Mouse (Mus musculus) cortical plate, adult 2 months (tissue): ENCODE measurements around the gene Gm11733. TPM values are rescaled to one million over a fixed set of nuclear protein-coding genes. Genes with fewer than 3 reads are reported as not detected.

Experiments
- H3K27ac ChIP-seq: fragments of 200-500 bp; 2 replicates; pipeline ENCODE4 v1.5.1; 2012; ENCODE audit warnings: low read length, control low read depth, inconsistent platforms; ENCODE audit not compliant: insufficient read depth
- H3K4me1 ChIP-seq: fragments of 200-500 bp; 2 replicates; pipeline ENCODE4 v1.6.1; 2011; ENCODE audit warnings: low read length; ENCODE audit not compliant: control insufficient read depth, insufficient read depth
- H3K4me3 ChIP-seq: fragments of 200-500 bp; 2 replicates; pipeline ENCODE4 v1.5.1; 2011; ENCODE audit warnings: mild to moderate bottlenecking, low read length, control low read depth; ENCODE audit not compliant: insufficient read depth
- CTCF ChIP-seq: fragments of 200-500 bp; IDR thresholded peaks from 2 replicates; pipeline ENCODE4 v1.5.1; 2011; ENCODE audit warnings: mild to moderate bottlenecking, control low read depth, low read length; ENCODE audit not compliant: insufficient read depth; ENCODE audit errors: extremely low read depth
- POLR2A ChIP-seq: fragments of 200-500 bp; IDR thresholded peaks from 2 replicates; pipeline ENCODE4 v1.6.1; 2011; ENCODE audit warnings: mild to moderate bottlenecking, low read length, control low read depth; ENCODE audit not compliant: insufficient read depth; ENCODE audit errors: extremely low read depth
- polyA plus RNA-seq: library from polyadenylated mRNA; depleted of rRNA; stranded (reverse); fragments of >200 nt; gene quantifications from 2 replicates; pipeline ENCODE4 v1.2.3, GENCODE M21; 2012

The Gm11733 gene
- polyA plus RNA-seq, 1 experiment, result 0.15 TPM

DNA sequence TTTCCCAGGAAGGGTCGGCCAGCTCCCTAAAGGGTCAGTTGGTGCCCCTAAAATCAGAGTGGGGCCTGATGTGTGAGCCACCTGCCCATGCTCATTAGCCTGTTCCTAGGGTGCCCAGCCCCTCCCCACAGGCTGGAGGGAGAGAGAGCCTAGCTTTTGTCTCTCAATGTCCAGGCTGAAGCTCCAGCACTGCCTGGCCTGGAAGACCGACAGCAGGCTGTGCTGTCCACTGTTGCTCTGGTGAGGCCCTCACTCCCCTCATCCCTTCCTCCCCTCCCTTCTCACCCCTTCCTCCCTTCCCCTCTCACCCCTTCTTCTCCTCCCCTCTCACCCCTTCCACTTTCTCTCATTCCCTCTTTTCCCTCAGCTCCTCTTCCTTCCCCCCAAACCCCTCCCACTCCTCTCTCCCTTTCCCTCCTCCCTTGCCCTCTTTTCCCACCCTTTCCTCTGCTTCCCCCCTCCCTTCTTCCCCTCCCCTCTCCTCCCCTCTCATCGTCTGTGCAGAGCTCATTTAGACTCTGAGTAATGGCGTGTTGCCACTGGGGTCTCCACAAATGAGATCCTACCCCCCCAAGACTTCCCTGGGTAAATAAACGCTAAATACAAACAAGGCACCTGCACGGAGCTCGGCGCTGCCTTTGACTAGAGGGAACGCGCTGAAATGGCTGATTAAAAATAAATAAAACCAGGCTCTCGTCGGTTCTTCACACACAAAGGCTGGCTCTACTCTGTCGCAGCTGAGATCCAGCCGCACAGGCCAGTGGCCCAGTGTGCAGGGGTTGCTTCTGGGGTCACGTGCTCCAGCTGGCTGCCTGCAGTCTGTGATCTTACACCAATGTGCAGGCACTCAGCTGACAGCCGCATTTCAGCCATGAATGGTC is 13.3 kb downstream of the Gm11733 start:
- Histone ChIP-seq H3K4me3 (no peak overlapping the region), H3K27ac (no peak overlapping the region), H3K4me1 (no peaks in the 10 kb centered on the region)
- TF ChIP-seq CTCF, result no peak
- TF ChIP-seq POLR2A, result no peak

- Histone ChIP-seq H3K27ac (no peak overlapping the region), H3K4me3 (no peak overlapping the region), H3K4me1 (no peaks in the 10 kb centered on the region)
- no peak for TF ChIP-seq POLR2A
- no peak for TF ChIP-seq CTCF
Observed at GRCm38 (mm10) chr11:117498137-117498511, 14.0 kb downstream of the Gm11733 start.

DNA sequence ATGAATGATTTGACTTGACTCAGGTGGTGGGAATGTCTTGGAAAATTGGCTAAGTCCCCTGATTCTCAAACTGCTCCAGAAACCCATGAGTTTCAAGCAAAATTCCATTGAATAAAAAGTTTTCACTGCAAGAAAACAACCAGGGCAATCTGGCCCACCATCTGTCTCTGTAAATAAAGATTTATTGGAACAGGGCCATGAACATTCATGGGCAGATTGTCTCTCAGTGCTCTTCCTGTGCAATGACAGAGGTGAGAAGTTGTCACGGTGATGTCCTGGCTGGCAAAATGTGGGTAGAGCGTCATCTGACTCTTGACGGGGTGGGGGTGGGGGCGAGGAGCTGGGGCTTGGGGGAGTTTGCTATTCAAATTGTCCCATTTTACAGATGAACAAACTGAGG is 24.8 kb downstream of the Gm11733 start:
- no peak overlapping the region for H3K4me3 ChIP-seq
- H3K4me1 ChIP-seq, result no peaks in the 10 kb centered on the region
- H3K27ac ChIP-seq, result no peak overlapping the region
- no peak for TF ChIP-seq CTCF
- TF ChIP-seq POLR2A, result no peak

DNA sequence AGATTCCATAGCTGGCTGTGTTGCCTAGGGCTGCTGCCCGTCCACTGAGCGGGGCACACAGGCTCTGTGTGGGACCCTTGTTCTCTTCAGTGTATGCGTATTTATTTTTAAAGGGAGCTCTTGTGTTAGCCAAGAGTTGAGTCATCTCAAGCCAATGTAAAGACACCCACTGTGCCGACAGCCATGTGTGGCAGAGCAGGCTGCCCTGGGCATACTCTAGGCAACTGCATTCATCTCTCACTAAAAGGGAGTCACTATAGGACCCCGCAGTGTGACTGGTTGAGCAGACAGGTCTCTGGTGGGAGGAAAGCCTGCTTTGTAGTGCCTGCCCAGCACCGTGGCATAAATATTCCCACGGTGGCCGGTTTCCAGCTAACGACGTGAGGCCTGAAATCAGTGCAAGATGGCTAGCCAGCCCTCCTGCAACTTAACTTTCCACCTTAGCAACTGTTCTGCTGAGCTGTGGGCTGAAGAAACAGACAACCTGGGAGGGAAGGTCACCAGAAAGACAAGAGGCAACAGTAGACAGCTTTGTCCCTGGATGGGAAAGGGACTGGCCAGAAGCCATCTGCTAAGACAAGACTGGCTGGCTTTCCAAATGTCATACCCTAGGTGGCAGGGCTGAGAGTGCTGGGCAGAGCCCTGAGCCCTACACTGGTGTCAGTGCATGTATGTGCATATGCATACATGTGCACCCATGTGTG is 31.7 kb downstream of the Gm11733 start:
- Histone ChIP-seq H3K4me1 (no peaks in the 10 kb centered on the region; the same call in 1 of the 2 replicates), H3K27ac (no peak overlapping the region), H3K4me3 (no peak overlapping the region)
- TF ChIP-seq CTCF (no peak), POLR2A (no peak)

- Histone ChIP-seq H3K4me3 (no peak overlapping the region), H3K4me1 (no peaks in the 10 kb centered on the region; the same call in 1 of the 2 replicates), H3K27ac (no peak overlapping the region)
- no peak for TF ChIP-seq POLR2A
- no peak for TF ChIP-seq CTCF
Observed at GRCm38 (mm10) chr11:117516422-117516796, 32.2 kb downstream of the Gm11733 start.

DNA sequence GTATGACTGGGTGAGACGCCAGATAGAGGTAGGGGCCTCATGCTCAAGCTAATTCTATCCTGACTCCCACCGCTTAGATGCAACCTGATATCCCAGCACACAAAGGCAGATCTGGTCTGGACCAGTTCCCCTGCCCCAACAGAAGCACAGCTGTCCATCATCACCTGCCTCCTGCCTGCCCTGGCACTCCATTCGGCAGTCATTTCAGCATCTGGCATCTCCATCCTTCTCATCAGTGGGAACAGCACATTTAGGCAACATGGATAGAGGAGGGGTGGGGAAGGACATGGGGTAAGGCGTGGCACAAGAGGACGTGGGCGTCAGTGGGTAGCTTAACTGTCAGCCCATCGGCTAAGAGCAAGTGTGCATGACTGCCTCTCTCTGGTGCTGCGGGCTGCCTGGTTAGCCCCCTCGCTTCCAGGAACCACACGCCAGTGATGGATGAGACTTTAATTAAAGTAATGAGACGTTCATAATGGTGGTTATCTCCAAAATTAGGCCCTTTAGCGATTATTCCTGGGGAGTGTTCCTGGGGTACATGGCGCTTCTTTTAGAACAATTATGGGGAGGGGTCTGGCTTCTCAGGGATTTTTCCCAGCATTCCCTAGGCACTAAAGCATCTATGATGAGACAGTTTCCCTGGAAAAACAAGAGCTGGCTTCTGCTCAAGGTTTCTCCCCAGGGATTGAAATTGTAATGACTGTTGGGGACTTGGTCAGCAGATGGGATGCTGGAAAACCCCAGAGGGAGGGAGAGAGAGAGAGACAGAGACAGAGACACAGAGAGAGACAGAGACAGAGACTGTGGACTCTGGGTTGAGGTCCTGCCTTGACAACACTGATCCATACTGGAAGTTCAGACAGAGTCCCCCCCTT is 38.0 kb downstream of the Gm11733 start:
- Histone ChIP-seq H3K4me1 (peaks cover 10% of the 10 kb centered on the region), H3K4me3 (no peak overlapping the region), H3K27ac (no peak overlapping the region)
- no peak for TF ChIP-seq CTCF
- no peak for TF ChIP-seq POLR2A

DNA sequence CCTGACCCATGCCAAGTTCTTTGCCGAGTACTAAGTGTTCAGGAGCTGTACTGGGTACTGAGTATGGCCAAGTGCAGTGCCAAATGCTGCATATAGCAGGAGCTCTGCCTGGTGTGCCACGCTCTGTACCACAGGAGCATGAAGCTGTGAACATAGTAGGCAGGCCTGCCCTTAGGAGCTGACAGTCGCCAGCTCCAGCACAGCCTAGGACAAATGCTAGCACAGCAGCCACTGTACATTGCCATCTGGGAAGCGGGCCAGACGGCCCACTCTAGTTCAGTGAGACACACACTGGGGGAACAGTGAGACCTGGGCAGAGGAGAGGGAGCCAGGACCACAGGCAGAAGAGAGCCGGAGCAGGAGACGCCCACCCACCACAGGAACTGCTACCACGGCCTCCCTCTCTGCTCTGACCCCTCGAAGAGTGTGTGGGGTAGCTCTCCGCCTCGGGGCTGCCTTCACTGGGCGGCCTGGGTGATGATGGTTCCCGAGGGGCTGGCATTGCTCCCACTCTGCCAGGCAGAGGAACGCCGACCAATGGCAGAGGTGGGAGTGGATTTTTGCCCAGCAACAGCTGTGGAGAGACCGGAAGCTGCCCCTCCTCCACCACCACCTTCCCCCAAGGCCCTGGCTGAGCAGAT is 38.8 kb downstream of the Gm11733 start:
- TF ChIP-seq POLR2A (no peak), CTCF (no peak)
- H3K4me1 ChIP-seq, result peaks cover 10% of the 10 kb centered on the region
- H3K27ac ChIP-seq, result 0 out of 2 replicates have a peak overlapping the region, but pooled peaks have one; percentile 19
- H3K4me3 ChIP-seq, result no peak overlapping the region

GRCm38 (mm10) chr11:117525606-117526349 is 41.6 kb downstream of the Gm11733 start:
- TF ChIP-seq CTCF (no peak), POLR2A (no peak)
- Histone ChIP-seq H3K27ac (no peak overlapping the region), H3K4me3 (no peak overlapping the region), H3K4me1 (peaks cover 10% of the 10 kb centered on the region)

DNA sequence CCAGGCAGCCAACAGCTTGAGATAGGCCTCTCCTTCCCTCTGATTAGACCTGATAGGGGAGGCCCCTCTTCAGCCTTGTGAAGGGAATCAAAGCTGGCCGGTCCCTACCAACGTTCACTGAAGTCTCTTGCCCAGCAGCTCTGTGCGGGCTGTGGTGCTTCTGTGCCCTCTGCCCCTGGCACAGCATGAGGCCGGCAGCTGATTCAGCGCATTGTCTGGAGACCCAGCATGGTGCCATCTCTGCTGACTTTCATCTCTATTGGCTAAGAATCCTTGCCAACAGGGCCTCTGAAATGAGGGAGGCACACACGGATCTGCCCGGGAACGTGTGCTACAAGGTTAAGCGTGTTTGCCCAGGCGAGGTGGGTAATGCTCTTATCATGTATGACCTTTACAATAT is 48.2 kb downstream of the Gm11733 start:
- TF ChIP-seq CTCF (no peak), POLR2A (no peak)
- H3K27ac ChIP-seq, result no peak overlapping the region
- H3K4me1 ChIP-seq, result peaks cover 3% of the 10 kb centered on the region
- H3K4me3 ChIP-seq, result no peak overlapping the region

DNA sequence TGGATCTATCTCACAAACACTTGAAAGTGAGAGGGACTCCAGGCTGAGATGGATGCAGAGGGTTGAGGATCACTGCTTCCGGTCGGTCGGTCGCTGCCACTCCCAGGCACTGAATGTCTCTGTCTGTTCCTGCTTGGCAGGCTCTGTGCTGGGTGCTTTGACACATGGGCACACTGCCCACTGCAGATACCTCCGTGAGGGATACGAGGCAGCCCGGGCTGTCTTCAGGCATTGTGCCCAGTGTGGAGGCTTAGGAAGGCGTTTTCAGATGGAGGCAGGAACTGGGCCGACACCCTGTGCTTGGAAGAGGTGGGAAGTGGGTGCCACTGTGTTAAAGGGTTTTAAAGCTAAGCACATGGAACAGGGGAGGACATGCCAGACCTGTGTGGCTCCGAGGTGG is 50.7 kb downstream of the Gm11733 start:
- H3K4me3 ChIP-seq, result no peak overlapping the region
- H3K4me1 ChIP-seq, result peaks cover 3% of the 10 kb centered on the region
- H3K27ac ChIP-seq, result no peak overlapping the region
- TF ChIP-seq POLR2A (no peak), CTCF (no peak)
